Mouse (Mus musculus): ENCODE results near the gene Sprr2a1. TPM values are rescaled to one million over a fixed set of nuclear protein-coding genes. Genes with fewer than 3 reads are reported as not detected.
A peak's percentile ranks its signal among the peaks of the same experiment; 100 is the strongest.
"Not testable (repeated sequence)": the region's sequence is repeated elsewhere in the genome, so short reads cannot be mapped to it uniquely, and the experiment has no call there.

Sprr2a1 gene
- polyA plus RNA-seq, 1 experiment from 2014 or later, result not detected

DNA sequence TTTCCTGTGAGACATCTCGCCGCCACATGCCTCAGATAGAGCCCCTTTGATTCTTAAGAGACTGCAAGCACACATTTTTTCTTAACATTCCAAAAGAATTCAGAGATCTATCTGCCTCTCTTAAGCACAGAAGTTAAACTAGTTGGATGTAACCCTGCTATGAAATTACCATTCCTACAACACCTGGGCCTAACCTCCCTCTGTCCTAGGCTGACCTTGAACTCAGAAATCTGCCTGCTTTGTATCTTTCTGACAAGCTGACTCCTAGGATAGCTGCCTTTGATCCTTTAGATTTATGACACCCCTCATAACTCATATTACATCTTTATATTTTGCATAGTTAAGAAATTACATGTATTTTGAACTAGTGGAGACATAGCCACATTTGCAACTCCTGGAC is 47.9 kb downstream of the Sprr2a1 start:
- not testable (repeated sequence) for H3K4me2 ChIP-seq (replicated peaks; ENCODE audit: low read depth, low read length)
- ATAC-seq (ENCODE audit: low FRiP score, low TSS enrichment), result peak; percentile 58; the same call in 1 of the 2 replicates
- no CpG with 5 or more reads among the region's 2 CpGs for WGBS

More for the DNA sequence above, 47.9 kb downstream of the Sprr2a1 start:
- H3K27me3 ChIP-seq (ENCODE audit: control insufficient read depth, insufficient read depth, low read length); H3K36me3 ChIP-seq (ENCODE audit: control insufficient read depth, insufficient read depth, low read length); H3K9ac ChIP-seq (ENCODE audit: low read depth, low read length); H3K27ac ChIP-seq (ENCODE audit: low read depth, low read length); H3K4me1 ChIP-seq (ENCODE audit: control insufficient read depth, insufficient read depth, low read length); H3K4me3 ChIP-seq (ENCODE audit: low read length); H3K9me3 ChIP-seq (ENCODE audit: control insufficient read depth, low read length): not testable (repeated sequence)

Other genes starting within 250 kb of the Sprr2a1 start
- not detected in 2 replicates for gene Pglyrp3, start 201.2 kb upstream of the Sprr2a1 start, polyA plus RNA-seq (2014; fragmentation: Nextera tagmentation; extraction: Ambion mirVana)
- gene Lor, start 132.7 kb upstream of the Sprr2a1 start, polyA plus RNA-seq (2014; fragmentation: Nextera tagmentation; extraction: Ambion mirVana), result 0.54 and 0.63 TPM in 2 replicates
- not detected in 2 replicates for gene Prr9, start 91.9 kb upstream of the Sprr2a1 start, polyA plus RNA-seq (2014; fragmentation: Nextera tagmentation; extraction: Ambion mirVana)
- gene Lelp1, start 73.1 kb upstream of the Sprr2a1 start, polyA plus RNA-seq (2014; fragmentation: Nextera tagmentation; extraction: Ambion mirVana), result not detected in 2 replicates
- 0.47 TPM in 1 of 2 replicates, not detected in the other for gene Sprr2a2, start 121 bp downstream of the Sprr2a1 start, polyA plus RNA-seq (2014; fragmentation: Nextera tagmentation; extraction: Ambion mirVana)
- not detected in 2 replicates for gene Sprr2a3, start 69.6 kb downstream of the Sprr2a1 start, polyA plus RNA-seq (2014; fragmentation: Nextera tagmentation; extraction: Ambion mirVana)
- not detected in 2 replicates for gene Sprr2b, start 100.8 kb downstream of the Sprr2a1 start, polyA plus RNA-seq (2014; fragmentation: Nextera tagmentation; extraction: Ambion mirVana)
- not detected in 2 replicates for gene Sprr2d, start 123.3 kb downstream of the Sprr2a1 start, polyA plus RNA-seq (2014; fragmentation: Nextera tagmentation; extraction: Ambion mirVana)
- gene Sprr2e, start 136.3 kb downstream of the Sprr2a1 start, polyA plus RNA-seq (2014; fragmentation: Nextera tagmentation; extraction: Ambion mirVana), result not detected in 2 replicates
- 14.5 and 17.1 TPM in 2 replicates for gene Sprr2f, start 149.4 kb downstream of the Sprr2a1 start, polyA plus RNA-seq (2014; fragmentation: Nextera tagmentation; extraction: Ambion mirVana)
- not detected in 2 replicates for gene Sprr2h, start 169.9 kb downstream of the Sprr2a1 start, polyA plus RNA-seq (2014; fragmentation: Nextera tagmentation; extraction: Ambion mirVana)
- gene Sprr2i, start 192.2 kb downstream of the Sprr2a1 start, polyA plus RNA-seq (2014; fragmentation: Nextera tagmentation; extraction: Ambion mirVana), result not detected in 2 replicates
- not detected in 2 replicates for gene Sprr2j-ps, start 202.3 kb downstream of the Sprr2a1 start, polyA plus RNA-seq (2014; fragmentation: Nextera tagmentation; extraction: Ambion mirVana)
- 6.9 and 7.1 TPM in 2 replicates for gene Gm9774, start 213.6 kb downstream of the Sprr2a1 start, polyA plus RNA-seq (2014; fragmentation: Nextera tagmentation; extraction: Ambion mirVana)
- not detected in 2 replicates for gene Sprr2k, start 216.8 kb downstream of the Sprr2a1 start, polyA plus RNA-seq (2014; fragmentation: Nextera tagmentation; extraction: Ambion mirVana)
- not detected in 2 replicates for gene Sprr1b, start 223.0 kb downstream of the Sprr2a1 start, polyA plus RNA-seq (2014; fragmentation: Nextera tagmentation; extraction: Ambion mirVana)
- gene Sprr3, start 242.9 kb downstream of the Sprr2a1 start, polyA plus RNA-seq (2014; fragmentation: Nextera tagmentation; extraction: Ambion mirVana), result not detected in 2 replicates